Mouse (Mus musculus): Measurements from ENCODE around the gene 3110001I22Rik. TPM values are rescaled to one million over a fixed set of nuclear protein-coding genes. Genes with fewer than 3 reads are reported as not detected.

3110001I22Rik gene
- polyA plus RNA-seq, 1 experiment from 2014 or later = 2.0 TPM

GRCm38 (mm10) chr16:13698998-13699397, 27.3 kb downstream of the 3110001I22Rik start:
- Histone ChIP-seq H3K27me3 (ENCODE audit: control insufficient read depth, insufficient read depth, low read depth, low read length) (no peaks in the 10 kb centered on the region), H3K9ac (ENCODE audit: low read depth, low read length) (no peak overlapping the region), H3K36me3 (ENCODE audit: control insufficient read depth, insufficient read depth) (peaks cover 20% of the 10 kb centered on the region), H3K27ac (ENCODE audit: low read length) (no peak overlapping the region), H3K4me2 (ENCODE audit: low read depth, low read length) (no peak overlapping the region), H3K4me3 (ENCODE audit: low read depth, low read length) (no peak overlapping the region), H3K4me1 (ENCODE audit: control insufficient read depth, low read depth, low read length) (no peaks in the 10 kb centered on the region), H3K9me3 (replicated peaks; ENCODE audit: control insufficient read depth, low read length) (no peaks in the 10 kb centered on the region)
- 80% methylated on average over 7 of the region's 7 CpGs for WGBS (ENCODE audit: insufficient replicate concordance)
- ATAC-seq (ENCODE audit: low read depth) = no peak

- WGBS (ENCODE audit: insufficient replicate concordance) = 78% methylated on average over 7 of the region's 7 CpGs
- Histone ChIP-seq H3K4me2 (ENCODE audit: low read depth, low read length) (no peak overlapping the region), H3K27ac (ENCODE audit: low read length) (no peak overlapping the region), H3K9me3 (replicated peaks; ENCODE audit: control insufficient read depth, low read length) (no peaks in the 10 kb centered on the region), H3K27me3 (ENCODE audit: control insufficient read depth, insufficient read depth, low read depth, low read length) (no peaks in the 10 kb centered on the region), H3K9ac (ENCODE audit: low read depth, low read length) (no peak overlapping the region), H3K36me3 (ENCODE audit: control insufficient read depth, insufficient read depth) (peaks cover 16% of the 10 kb centered on the region), H3K4me1 (ENCODE audit: control insufficient read depth, low read depth, low read length) (no peaks in the 10 kb centered on the region), H3K4me3 (ENCODE audit: low read depth, low read length) (no peak overlapping the region)
- ATAC-seq (ENCODE audit: low read depth) = no peak
Measured at GRCm38 (mm10) chr16:13702184-13702583, 30.5 kb downstream of the 3110001I22Rik start.

GRCm38 (mm10) chr16:13704676-13705075, 32.9 kb downstream of the 3110001I22Rik start:
- Histone ChIP-seq H3K27ac (ENCODE audit: low read length) (no peak overlapping the region), H3K4me2 (ENCODE audit: low read depth, low read length) (no peak overlapping the region), H3K9ac (ENCODE audit: low read depth, low read length) (no peak overlapping the region), H3K4me1 (ENCODE audit: control insufficient read depth, low read depth, low read length) (no peaks in the 10 kb centered on the region), H3K27me3 (ENCODE audit: control insufficient read depth, insufficient read depth, low read depth, low read length) (no peaks in the 10 kb centered on the region), H3K36me3 (ENCODE audit: control insufficient read depth, insufficient read depth) (no peaks in the 10 kb centered on the region; the same call in 1 of the 2 replicates), H3K9me3 (replicated peaks; ENCODE audit: control insufficient read depth, low read length) (no peaks in the 10 kb centered on the region), H3K4me3 (ENCODE audit: low read depth, low read length) (no peak overlapping the region)
- ATAC-seq (ENCODE audit: low read depth) = no peak
- WGBS (ENCODE audit: insufficient replicate concordance) = 73% methylated on average over 8 of the region's 10 CpGs

- Histone ChIP-seq H3K4me2 (ENCODE audit: low read depth, low read length) (no peak overlapping the region), H3K36me3 (ENCODE audit: control insufficient read depth, insufficient read depth) (no peaks in the 10 kb centered on the region), H3K9ac (ENCODE audit: low read depth, low read length) (no peak overlapping the region), H3K27ac (ENCODE audit: low read length) (no peak overlapping the region), H3K4me3 (ENCODE audit: low read depth, low read length) (no peak overlapping the region), H3K27me3 (ENCODE audit: control insufficient read depth, insufficient read depth, low read depth, low read length) (no peaks in the 10 kb centered on the region), H3K9me3 (replicated peaks; ENCODE audit: control insufficient read depth, low read length) (no peaks in the 10 kb centered on the region), H3K4me1 (ENCODE audit: control insufficient read depth, low read depth, low read length) (no peaks in the 10 kb centered on the region)
- 75% methylated on average over 3 of the region's 3 CpGs for WGBS (ENCODE audit: insufficient replicate concordance)
- no peak for ATAC-seq (ENCODE audit: low read depth)
Measured at GRCm38 (mm10) chr16:13714910-13715309, 43.2 kb downstream of the 3110001I22Rik start.

- ATAC-seq (ENCODE audit: low read depth) = no peak
- H3K4me3 ChIP-seq (ENCODE audit: low read depth, low read length) = no peak overlapping the region
- H3K27me3 ChIP-seq (ENCODE audit: control insufficient read depth, insufficient read depth, low read depth, low read length) = no peaks in the 10 kb centered on the region
- H3K4me2 ChIP-seq (ENCODE audit: low read depth, low read length) = no peak overlapping the region
- H3K27ac ChIP-seq (ENCODE audit: low read length) = no peak overlapping the region
- no peaks in the 10 kb centered on the region for H3K36me3 ChIP-seq (ENCODE audit: control insufficient read depth, insufficient read depth)
- no peaks in the 10 kb centered on the region for H3K9me3 ChIP-seq (replicated peaks; ENCODE audit: control insufficient read depth, low read length)
- H3K4me1 ChIP-seq (ENCODE audit: control insufficient read depth, low read depth, low read length) = no peaks in the 10 kb centered on the region
- 41% methylated on average over 2 of the region's 2 CpGs for WGBS (ENCODE audit: insufficient replicate concordance)
- H3K9ac ChIP-seq (ENCODE audit: low read depth, low read length) = no peak overlapping the region
Measured at GRCm38 (mm10) chr16:13716821-13717553, 45.3 kb downstream of the 3110001I22Rik start.

GRCm38 (mm10) chr16:13722937-13723336, 51.2 kb downstream of the 3110001I22Rik start:
- Histone ChIP-seq H3K4me1 (ENCODE audit: control insufficient read depth, low read depth, low read length) (no peaks in the 10 kb centered on the region), H3K36me3 (ENCODE audit: control insufficient read depth, insufficient read depth) (no peaks in the 10 kb centered on the region), H3K27me3 (ENCODE audit: control insufficient read depth, insufficient read depth, low read depth, low read length) (no peaks in the 10 kb centered on the region), H3K4me3 (ENCODE audit: low read depth, low read length) (no peak overlapping the region), H3K27ac (ENCODE audit: low read length) (no peak overlapping the region), H3K9me3 (replicated peaks; ENCODE audit: control insufficient read depth, low read length) (no peaks in the 10 kb centered on the region), H3K9ac (ENCODE audit: low read depth, low read length) (no peak overlapping the region), H3K4me2 (ENCODE audit: low read depth, low read length) (no peak overlapping the region)
- ATAC-seq (ENCODE audit: low read depth) = no peak
- WGBS (ENCODE audit: insufficient replicate concordance) = 30% methylated on average over 10 of the region's 10 CpGs

GRCm38 (mm10) chr16:13727811-13728335, 56.1 kb downstream of the 3110001I22Rik start:
- Histone ChIP-seq H3K36me3 (ENCODE audit: control insufficient read depth, insufficient read depth) (no peaks in the 10 kb centered on the region), H3K4me1 (ENCODE audit: control insufficient read depth, low read depth, low read length) (peaks cover 4% of the 10 kb centered on the region; the same call in 1 of the 2 replicates), H3K27ac (ENCODE audit: low read length) (no peak overlapping the region), H3K27me3 (ENCODE audit: control insufficient read depth, insufficient read depth, low read depth, low read length) (no peaks in the 10 kb centered on the region; the same call in 1 of the 2 replicates), H3K9ac (ENCODE audit: low read depth, low read length) (no peak overlapping the region), H3K4me3 (ENCODE audit: low read depth, low read length) (no peak overlapping the region), H3K4me2 (ENCODE audit: low read depth, low read length) (no peak overlapping the region), H3K9me3 (replicated peaks; ENCODE audit: control insufficient read depth, low read length) (no peaks in the 10 kb centered on the region)
- no peak for ATAC-seq (ENCODE audit: low read depth)
- 59% methylated on average over 5 of the region's 5 CpGs for WGBS (ENCODE audit: insufficient replicate concordance)

Other genes with a start within 250 kb of the 3110001I22Rik start
- 14.9 and 15.2 TPM in 2 replicates for gene Parn, start 3.8 kb upstream of the 3110001I22Rik start, polyA plus RNA-seq (2015; fragmentation: Nextera tagmentation; extraction: Ambion mirVana)
- gene Bfar, start 71 bp upstream of the 3110001I22Rik start, polyA plus RNA-seq (2015; fragmentation: Nextera tagmentation; extraction: Ambion mirVana) = 15.9 and 16.5 TPM in 2 replicates
- gene Pla2g10, start 59.1 kb downstream of the 3110001I22Rik start, polyA plus RNA-seq (2015; fragmentation: Nextera tagmentation; extraction: Ambion mirVana) = 0.08 TPM in 1 of 2 replicates, not detected in the other
- 17.4 and 18.7 TPM in 2 replicates for gene Rrn3, start 108.8 kb downstream of the 3110001I22Rik start, polyA plus RNA-seq (2015; fragmentation: Nextera tagmentation; extraction: Ambion mirVana)
- 34.9 and 40.2 TPM in 2 replicates for gene Ntan1, start 146.9 kb downstream of the 3110001I22Rik start, polyA plus RNA-seq (2015; fragmentation: Nextera tagmentation; extraction: Ambion mirVana)
- 24.3 and 25.2 TPM in 2 replicates for gene Pdxdc1, start 231.2 kb downstream of the 3110001I22Rik start, polyA plus RNA-seq (2015; fragmentation: Nextera tagmentation; extraction: Ambion mirVana)
- 2.2 and 2.8 TPM in 2 replicates for gene Mpv17l, start 231.2 kb downstream of the 3110001I22Rik start, polyA plus RNA-seq (2015; fragmentation: Nextera tagmentation; extraction: Ambion mirVana)